Mouse (Mus musculus): ENCODE results near the gene Med21.

Gene Med21

DNA sequence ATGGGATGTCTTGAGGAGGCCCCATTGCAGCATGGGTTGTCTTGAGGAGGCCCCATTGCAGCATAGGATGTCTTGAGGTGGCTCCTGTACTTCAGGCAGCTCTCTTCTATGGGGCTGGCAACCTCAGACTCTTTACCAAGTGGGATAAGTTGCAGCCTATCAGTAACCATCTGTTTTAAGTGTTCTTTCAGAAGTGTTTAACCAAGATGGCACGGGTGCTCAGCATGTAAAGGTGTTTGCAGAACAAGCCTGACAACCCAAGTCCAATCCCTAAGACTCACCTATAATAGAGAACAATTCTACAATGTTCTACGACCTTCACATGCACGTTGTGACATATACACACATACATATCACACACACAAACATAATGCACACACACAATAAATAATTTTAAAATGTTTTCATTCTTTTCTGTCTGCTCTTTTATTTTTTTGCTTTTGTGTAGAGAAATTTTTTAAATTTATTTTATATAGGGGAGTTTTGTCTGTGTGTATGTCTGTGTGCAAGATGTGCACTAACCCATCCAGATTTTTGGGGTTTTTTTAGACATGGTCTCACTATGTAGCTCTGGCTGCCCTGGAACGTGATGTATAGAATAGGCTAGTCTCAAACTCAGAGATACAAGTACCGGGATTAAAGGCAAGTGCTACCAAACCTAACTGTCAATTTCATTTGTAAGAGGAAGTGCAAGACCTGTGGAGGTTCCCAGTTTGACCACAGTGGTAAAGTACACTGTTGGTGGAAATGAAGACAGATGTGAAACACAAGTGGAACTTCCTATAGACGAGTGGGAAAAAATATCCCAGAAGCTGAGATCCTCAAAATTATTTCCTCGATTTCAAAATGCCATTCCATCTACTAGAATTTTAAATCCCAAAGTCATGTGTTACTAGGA is 2.0 kb upstream of the Med21 start:
- no peak for DNase-seq (ENCODE audit: low spot score in 2 of 2)

DNA sequence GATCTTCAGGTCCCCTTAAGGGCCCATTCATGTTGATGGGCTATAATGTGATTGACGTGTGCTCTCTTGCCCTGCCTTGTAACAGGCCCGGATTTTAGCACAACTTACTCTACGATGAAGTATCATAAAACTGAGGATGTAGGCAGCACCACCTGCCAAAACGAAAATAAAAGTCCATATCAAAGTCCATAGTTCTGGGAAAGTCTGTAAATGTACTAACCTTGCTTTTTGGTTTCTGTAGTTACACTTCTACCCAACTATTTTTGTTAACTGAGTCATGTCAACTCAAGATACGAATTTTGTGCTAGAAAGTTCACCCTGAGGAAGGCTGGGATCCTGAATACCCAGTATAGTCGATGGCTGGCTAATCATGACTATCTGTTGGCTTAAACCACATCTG is 1.4 kb upstream of the Med21 start:
- no peak for DNase-seq (ENCODE audit: low spot score in 2 of 2)

GRCm38 (mm10) chr6:146641621-146642210 is 631 bp upstream of the Med21 start:
- DNase-seq (ENCODE audit: low spot score in 2 of 2) = no peak

- peak in 1 of 2 experiments; percentile 27 for DNase-seq (ENCODE audit: low spot score in 2 of 2)
Measured at GRCm38 (mm10) chr6:146643184-146643570, 830 bp downstream of the Med21 start.

DNA sequence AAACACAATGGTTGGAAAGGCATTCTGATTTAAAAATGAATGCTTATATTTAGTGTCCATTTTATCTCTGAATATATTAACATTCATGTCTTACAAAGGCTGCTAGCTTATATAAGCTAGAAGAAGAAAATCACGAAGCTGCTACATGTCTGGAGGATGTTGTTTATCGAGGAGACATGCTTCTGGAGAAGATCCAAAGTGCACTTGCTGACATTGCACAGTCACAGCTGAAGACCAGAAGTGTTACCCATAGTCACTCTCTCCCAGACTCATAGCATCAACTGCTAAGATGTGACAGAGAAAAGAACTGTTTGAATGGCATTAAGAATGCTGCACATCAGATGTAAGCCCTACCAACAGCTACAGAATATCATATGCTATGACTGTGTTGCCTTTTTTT is 7.7 kb downstream of the Med21 start:
- no peak for DNase-seq (ENCODE audit: low spot score in 2 of 2)

DNA sequence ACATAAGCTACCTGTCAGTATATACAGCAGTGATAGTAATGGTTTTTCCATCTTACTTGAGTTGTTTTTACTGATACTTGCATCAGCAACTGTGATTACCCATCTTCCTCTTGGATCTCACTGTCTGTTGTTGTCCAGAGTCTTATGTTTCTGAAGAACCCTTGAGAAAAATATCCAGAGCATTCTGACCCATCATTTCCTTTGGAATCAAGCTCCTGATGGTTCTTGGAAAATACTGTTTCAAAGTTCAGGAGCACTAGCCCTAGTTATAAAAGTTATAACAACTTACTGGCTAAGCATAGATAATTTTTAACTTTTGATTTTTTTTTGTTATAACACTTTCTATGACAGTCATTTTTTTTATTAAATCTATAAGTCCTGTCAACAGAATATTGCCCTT is 9.1 kb downstream of the Med21 start:
- DNase-seq (ENCODE audit: low spot score in 2 of 2) = no peak

DNA sequence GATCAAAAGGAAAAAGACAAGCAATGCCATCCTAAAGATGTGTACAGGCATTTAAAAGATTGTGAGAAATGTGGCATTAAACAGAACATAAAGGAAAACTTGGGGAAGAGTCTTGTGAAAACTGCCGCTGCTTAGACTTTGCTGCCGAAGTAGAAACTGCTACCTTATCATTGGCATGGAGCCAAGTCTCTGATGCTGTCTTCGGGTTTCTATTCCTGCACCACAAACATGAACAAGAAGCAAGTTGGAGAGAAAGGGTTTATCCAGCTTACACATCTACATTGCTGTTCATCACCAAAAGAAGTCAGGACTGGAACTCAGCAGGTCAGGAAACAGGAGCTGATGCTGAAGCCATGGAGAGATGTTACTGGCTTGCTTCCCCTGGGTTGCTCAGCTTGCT is 10.8 kb downstream of the Med21 start:
- no peak for DNase-seq (ENCODE audit: low spot score in 2 of 2)

DNA sequence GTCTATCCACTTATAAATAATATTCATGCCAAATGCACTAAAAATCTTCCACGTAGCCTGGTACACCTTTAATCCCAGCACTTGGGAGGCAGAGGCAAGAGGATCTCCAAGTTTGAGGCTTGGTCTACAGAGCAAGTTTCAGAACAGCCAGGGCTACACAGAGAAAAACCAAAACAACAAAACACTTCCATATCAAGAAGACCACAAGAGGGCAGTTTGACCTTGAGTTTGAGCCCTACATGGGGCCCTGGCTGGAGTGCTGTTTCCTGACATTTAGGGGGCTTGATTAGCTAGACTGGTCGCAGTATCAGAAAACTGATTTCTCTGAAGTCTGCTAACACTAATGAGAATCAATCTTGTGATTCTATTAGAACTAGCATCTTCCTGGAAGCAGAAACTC is 18.2 kb downstream of the Med21 start:
- DNase-seq (ENCODE audit: low spot score in 2 of 2) = no peak

DNA sequence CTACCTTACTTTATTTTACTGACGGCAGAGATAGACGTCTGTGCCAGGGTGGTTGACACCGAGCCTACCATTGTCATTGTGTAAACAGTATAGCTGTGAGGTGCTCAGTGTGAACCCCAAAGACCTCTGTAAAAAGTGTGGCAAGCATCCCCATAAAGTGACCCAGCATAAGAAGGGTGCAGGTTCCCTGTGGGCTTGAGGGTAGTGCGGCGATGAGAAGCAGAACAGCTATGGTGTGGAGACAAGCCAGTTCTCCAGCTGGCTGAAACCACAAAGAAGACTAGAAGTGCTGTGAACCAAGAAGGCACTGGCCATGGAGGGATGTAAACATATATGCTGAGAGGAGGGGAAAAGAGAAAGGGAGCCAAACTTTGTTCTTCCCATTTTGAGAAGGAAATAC is 19.3 kb downstream of the Med21 start:
- no peak for DNase-seq (ENCODE audit: low spot score in 2 of 2)

GRCm38 (mm10) chr6:146662679-146663078 is 20.3 kb downstream of the Med21 start:
- DNase-seq (ENCODE audit: low spot score in 2 of 2) = peak; percentile 43 to 77

DNA sequence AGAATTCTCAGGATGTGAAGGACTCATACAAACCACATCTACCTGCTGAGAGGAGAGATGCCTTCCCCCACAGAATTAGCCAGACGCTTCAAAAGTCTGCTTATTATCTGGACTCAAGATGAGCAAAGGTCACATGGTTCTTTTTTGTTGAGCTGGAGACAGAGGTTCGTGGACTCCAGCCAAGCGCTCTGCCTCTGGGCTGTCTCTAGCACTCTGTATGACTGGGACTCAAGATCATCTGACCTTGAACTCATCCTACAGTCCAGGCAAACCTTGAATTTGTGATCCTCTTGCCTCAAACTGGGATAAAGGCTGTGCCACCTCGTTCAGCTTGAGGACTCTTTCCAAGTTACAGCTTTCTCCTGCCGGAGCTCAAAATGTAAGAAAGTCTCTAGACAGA is 21.8 kb downstream of the Med21 start:
- no peak for DNase-seq (ENCODE audit: low spot score in 2 of 2)

DNA sequence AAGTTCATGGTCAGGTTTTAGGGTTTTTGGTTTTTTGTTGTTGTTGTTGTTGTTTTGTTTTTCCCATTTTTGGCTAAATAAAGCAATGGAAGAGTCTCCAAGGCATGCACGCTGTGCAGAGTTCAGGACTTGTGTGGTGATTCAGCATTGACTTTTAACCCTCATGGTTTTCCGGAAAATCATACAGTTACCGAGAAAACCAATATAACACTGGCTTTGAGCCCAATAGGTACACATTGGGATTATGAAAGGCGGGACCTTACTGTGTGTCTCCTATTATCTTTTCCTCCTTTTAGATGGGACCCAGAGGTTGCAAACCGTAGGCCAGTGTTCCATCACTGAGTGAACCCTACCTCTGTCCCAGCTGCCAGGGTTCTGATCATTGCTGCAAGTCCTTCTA is 22.6 kb downstream of the Med21 start:
- no peak for DNase-seq (ENCODE audit: low spot score in 2 of 2)

DNA sequence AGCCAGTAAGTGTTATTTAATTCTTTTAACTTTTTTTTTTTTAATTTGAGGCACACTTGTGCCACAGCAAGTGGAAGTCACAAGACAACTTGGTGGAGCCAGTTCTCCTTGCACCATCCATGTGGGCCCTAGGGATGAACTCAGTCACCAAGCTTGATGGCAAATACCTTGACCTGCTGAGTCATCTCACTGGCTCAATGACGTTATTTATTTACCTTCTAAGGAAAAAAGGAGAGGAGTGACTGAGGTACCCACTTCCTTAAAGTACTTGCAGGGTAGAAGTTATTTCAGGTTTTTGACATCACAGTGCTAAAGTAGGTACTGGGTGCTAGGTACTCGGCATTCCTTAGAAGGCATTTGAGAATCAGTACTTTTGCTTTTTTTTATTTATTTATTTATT is 23.1 kb downstream of the Med21 start:
- DNase-seq (ENCODE audit: low spot score in 2 of 2) = no peak

GRCm38 (mm10) chr6:146666811-146667210 is 24.5 kb downstream of the Med21 start:
- no peak for DNase-seq (ENCODE audit: low spot score in 2 of 2)

- no peak for DNase-seq (ENCODE audit: low spot score in 2 of 2)
Measured at GRCm38 (mm10) chr6:146668606-146669005, 26.3 kb downstream of the Med21 start.

DNA sequence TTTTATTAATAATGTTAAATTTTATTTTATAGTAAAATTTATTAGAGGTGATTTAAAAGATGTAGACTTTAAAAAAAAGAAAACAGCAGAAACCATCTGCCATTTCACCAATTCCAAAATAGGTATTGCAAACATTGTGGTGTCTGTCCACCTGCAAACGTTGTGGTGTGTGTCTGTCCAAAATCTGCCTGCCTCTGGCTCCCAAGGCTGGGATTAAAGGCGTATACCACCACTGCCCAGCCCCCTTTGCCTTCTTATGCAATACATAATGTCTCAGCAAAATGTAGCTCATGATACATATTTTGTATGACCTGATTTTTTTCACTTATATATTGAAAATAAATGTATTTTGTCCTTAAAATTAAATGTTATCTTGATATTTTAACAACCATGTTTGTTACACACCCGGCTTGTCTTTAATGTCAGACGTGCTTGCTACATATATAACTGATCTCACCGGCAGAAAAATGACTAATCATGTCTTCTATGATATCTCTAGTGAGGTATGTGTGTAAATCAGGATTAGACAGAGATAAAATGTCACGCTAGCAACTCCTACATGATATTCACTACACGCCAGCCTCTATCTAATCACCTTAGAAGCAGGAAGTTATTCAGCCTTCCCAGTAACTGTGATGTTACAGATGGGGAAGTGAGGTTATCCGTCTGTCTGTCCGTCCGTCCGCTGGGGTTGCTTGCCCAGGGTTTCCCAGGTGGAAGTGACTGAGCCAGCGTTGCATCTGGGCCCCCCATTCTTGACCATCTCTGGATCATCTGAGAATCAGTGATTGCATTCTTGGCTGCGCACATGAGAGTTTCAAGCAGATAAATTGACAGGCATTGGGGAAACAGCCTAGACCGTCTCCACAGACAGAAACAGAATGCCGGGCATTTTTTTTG is 28.9 kb downstream of the Med21 start:
- DNase-seq (ENCODE audit: low spot score in 2 of 2) = no peak

- no peak for DNase-seq (ENCODE audit: low spot score in 2 of 2)
Measured at GRCm38 (mm10) chr6:146672106-146672505, 29.8 kb downstream of the Med21 start.

DNA sequence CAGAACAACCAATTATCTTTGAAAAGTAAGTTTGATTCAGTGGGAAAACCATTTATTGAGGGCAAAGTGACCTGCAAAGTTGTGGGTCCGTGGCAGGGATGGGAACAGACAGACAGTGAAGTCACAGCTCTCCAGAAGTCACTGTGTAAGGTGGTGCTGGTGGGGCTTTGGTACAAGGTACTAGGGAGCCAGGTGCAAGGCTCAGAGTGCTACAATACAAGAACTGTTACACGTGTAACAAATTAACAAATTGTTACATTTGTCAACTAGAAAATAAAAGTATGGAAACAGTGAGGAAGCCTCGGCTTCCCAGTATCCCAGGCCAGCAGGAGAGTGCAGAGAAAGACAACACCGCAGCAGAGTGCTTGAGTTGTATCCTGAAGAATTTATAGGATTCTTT is 31.3 kb downstream of the Med21 start:
- no peak for DNase-seq (ENCODE audit: low spot score in 2 of 2)

DNA sequence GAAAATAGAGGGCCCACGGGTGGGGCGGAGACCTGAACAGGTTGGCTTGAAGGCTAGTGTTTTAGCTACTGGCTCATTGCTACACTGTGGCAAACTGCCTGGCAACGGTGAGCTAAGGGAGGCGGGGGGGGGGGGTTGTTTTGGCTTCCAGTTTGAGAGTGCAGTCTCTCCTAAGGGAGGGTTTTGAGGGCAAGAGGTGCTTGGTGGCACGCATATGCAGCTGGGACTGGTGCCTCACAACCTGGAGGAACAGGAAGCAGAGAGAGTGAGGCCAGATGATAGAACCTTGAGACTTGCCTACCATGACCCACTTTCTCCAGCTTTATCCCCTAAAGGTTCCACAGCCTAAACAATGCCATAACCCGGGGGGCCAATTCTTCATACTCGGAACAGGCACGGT is 32.1 kb downstream of the Med21 start:
- no peak for DNase-seq (ENCODE audit: low spot score in 2 of 2)

DNA sequence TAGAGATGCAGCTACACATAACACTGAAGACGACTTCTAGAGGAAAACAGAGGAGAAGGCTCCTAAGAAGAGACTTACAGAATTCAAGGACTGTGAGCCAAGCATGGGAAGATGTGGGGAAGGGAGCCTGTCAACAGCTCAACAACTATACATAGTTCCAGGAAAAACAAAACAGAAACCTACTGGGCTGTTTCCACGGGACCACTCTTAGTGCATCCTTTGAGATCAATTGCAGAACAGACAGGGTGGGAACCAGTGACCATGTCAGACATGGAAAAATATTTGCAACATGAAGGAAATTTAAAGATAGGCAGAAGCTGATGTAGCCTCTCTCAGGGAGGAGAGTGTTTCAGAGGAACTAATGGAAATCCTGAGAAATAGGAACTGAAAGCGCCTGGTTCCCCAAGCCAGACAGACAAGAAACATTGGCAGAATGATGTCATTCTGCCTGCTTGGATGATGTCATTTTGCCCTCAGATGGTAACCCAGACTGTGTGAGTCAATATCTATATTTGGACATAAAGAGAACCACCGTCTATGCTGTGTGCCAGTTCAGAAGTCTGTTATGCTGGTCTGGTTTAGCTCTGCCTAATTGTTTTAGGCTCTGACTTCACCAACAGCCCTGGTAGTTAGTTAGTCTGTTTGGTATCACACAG is 32.7 kb downstream of the Med21 start:
- no peak for DNase-seq (ENCODE audit: low spot score in 2 of 2)

DNA sequence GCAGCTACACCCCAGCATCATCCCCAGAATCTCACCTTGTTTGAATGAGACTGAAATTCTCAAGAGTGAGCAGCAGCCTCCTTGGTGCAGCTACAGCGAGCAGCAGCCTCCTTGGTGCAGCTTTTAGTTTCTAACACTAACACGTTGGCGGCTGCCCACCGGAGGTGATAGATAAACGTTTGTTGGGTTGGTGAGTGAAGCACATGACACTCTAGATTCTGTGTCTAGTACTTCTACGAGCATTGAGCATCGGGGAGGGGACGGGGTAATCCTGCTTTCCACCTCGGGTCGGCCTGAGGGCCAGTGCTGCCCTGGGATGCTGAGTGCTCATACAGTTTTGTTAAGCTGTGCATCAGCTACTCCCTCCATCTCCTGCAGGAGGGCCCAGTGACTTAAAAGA is 34.6 kb downstream of the Med21 start:
- DNase-seq (ENCODE audit: low spot score in 2 of 2) = no peak
